ENCODE assay signal across 11 mouse cellular contexts in the genomic region with DNA sequence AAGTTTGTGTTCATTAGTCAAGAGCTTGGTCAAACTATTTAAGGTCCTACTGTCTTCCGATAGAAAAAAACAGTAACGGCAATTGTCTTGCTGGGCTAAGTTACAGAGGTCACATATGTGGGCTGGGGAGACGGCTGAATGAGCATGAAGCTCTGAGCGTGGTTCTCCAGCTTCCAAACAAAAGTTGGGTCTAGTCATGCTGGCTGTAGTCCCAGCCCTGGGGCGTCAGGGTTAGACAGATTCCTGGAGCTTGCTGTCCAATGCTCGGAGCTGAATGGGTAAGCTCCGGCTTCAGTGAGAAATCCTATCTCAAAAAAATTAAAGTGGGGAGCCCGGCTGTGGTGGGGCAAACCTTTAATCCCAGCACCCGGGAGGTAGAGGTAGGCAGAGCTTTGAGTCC. TPM values are rescaled to one million over a fixed set of nuclear protein-coding genes. Genes with fewer than 3 reads are reported as not detected.
DNase-seq lines count a peak whose midpoint lies in the region; ATAC-seq and TF ChIP-seq lines count a peak whose summit lies in the region.
"Had no signal": no experiment of that assay in that cellular context is flagged by ENCODE, and none has a peak within 500 bp of the region (broad histone marks: within the 10 kb centered on the region; RNA-seq: fewer than 3 reads in every experiment).

No protein-coding gene starts in this region.

- no peak for ATAC-seq in kidney, embryonic 15.5 days (replicated peaks; ENCODE audit: low FRiP score)

- peak; percentile 89 for DNase-seq in heart, adult 11 months
- DNase-seq in heart, embryonic 10.5 days (ENCODE audit: low spot score): no peak
- peak; percentile 78 for DNase-seq in kidney, adult 2 months
- DNase-seq in urinary bladder, postnatal 14 days (ENCODE audit: low spot score): peak; percentile 22
- no peak for DNase-seq in urinary bladder, postnatal 10 days (ENCODE audit: low spot score)
- DNase-seq in kidney, postnatal 4 days: peak; percentile 52
- DNase-seq in urinary bladder, postnatal 25 days (ENCODE audit: low spot score): no peak

- peaks cover 50% of the 10 kb centered on the region for H3K4me1 ChIP-seq in heart, embryonic 10.5 days
- peaks cover 19% of the 10 kb centered on the region for H3K4me1 ChIP-seq in kidney, adult 2 months (ENCODE audit: control insufficient read depth, insufficient read depth, low read length)
- peaks cover 38% of the 10 kb centered on the region for H3K4me1 ChIP-seq in kidney, embryonic 15.5 days

- no peaks in the 10 kb centered on the region for H3K9me3 ChIP-seq in heart, embryonic 10.5 days
- no peaks in the 10 kb centered on the region for H3K9me3 ChIP-seq in kidney, embryonic 15.5 days (replicated peaks)

- no peaks in the 10 kb centered on the region for H3K27me3 ChIP-seq in heart, embryonic 10.5 days (ENCODE audit: insufficient read depth, poor library complexity, severe bottlenecking)
- H3K27me3 ChIP-seq in kidney, adult 2 months (replicated peaks; ENCODE audit: control insufficient read depth, insufficient read depth, low read length): no peaks in the 10 kb centered on the region
- H3K27me3 ChIP-seq in kidney, embryonic 15.5 days: no peaks in the 10 kb centered on the region

- no peak overlapping the region for H3K9ac ChIP-seq in kidney, embryonic 15.5 days

- 77% methylated on average over 9 of the region's 9 CpGs for WGBS in heart, embryonic 10.5 days
- WGBS in kidney, adult 2 months: 34% methylated on average over 9 of the region's 9 CpGs
- 47% methylated on average over 9 of the region's 9 CpGs for WGBS in kidney, embryonic 15.5 days

- no peak overlapping the region for H3K27ac ChIP-seq in heart, embryonic 10.5 days
- H3K27ac ChIP-seq in kidney, adult 2 months (ENCODE audit: insufficient read depth, low read depth, low read length): no peak overlapping the region
- H3K27ac ChIP-seq in kidney, embryonic 15.5 days: no peak overlapping the region
- H3K27ac ChIP-seq: left cerebral cortex, adult 2 months; macrophage had no signal

- H3K4me2 ChIP-seq in kidney, embryonic 15.5 days: no peak overlapping the region
- H3K4me2 ChIP-seq: liver, embryonic 11.5 days had no signal

- TF ChIP-seq CTCF in kidney, adult 2 months (conservative IDR thresholded peaks at IDR 0.05; ENCODE audit: insufficient read depth, insufficient read length, low read depth, low read length): no peak

- no peak for TF ChIP-seq POLR2A in kidney, adult 2 months (IDR thresholded peaks at IDR 0.05; ENCODE audit: low read depth, low read length)

- no peaks in the 10 kb centered on the region for H3K36me3 ChIP-seq in heart, embryonic 10.5 days
- no peaks in the 10 kb centered on the region for H3K36me3 ChIP-seq in kidney, adult 2 months (ENCODE audit: control insufficient read depth, insufficient read depth, low read length)
- no peaks in the 10 kb centered on the region for H3K36me3 ChIP-seq in kidney, embryonic 15.5 days

- no peak overlapping the region for H3K4me3 ChIP-seq in heart, embryonic 10.5 days
- H3K4me3 ChIP-seq in kidney, adult 2 months (ENCODE audit: insufficient read depth, low read depth, low read length): no peak overlapping the region
- no peak overlapping the region for H3K4me3 ChIP-seq in kidney, embryonic 15.5 days (replicated peaks)
- H3K4me3 ChIP-seq: left cerebral cortex, adult 2 months had no signal

RNA-seq across cellular contexts. Expression of a gene that starts 7.7 kb away (rescaled TPM):
- 0.88 and 1.0 TPM in 2 replicates for polyA plus RNA-seq in heart, embryonic 10.5 days (2016; fragmentation: Nextera tagmentation; extraction: Ambion mirVana)
- polyA plus RNA-seq in kidney, adult 2 months (2012; rRNA removed): 1.5 and 1.8 TPM in 2 replicates
- polyA plus RNA-seq in kidney, embryonic 15.5 days (2015; fragmentation: Nextera tagmentation; extraction: Ambion mirVana): 0.19 and 0.42 TPM in 2 replicates
- polyA plus RNA-seq: macrophage had no signal

RNA-seq across cellular contexts. Expression of a gene that starts 14.9 kb away (rescaled TPM):
- 42.8 and 48.3 TPM in 2 replicates for polyA plus RNA-seq in heart, embryonic 10.5 days (2016; fragmentation: Nextera tagmentation; extraction: Ambion mirVana)
- 23.3 and 25.9 TPM in 2 replicates for polyA plus RNA-seq in kidney, adult 2 months (2012; rRNA removed)
- polyA plus RNA-seq in kidney, embryonic 15.5 days (2015; fragmentation: Nextera tagmentation; extraction: Ambion mirVana): 65.6 TPM in 2 replicates

Comparison
In these comparisons a context has a peak if more than half of its experiments do, and no peak if none do; other contexts are left out.
1. DNase-seq: peak in heart, adult 11 months (single experiment), kidney, adult 2 months (single experiment), urinary bladder, postnatal 14 days (single experiment) and kidney, postnatal 4 days (2 of 2); none in heart, embryonic 10.5 days (single experiment), urinary bladder, postnatal 10 days (single experiment) and urinary bladder, postnatal 25 days (single experiment).